Mouse (Mus musculus): ENCODE measurements around the gene Dyrk3.
A peak's percentile ranks its signal among the peaks of the same experiment; 100 is the strongest.
"Not testable (repeated sequence)": the region's sequence is repeated elsewhere in the genome, so short reads cannot be mapped to it uniquely, and the experiment has no call there.

Dyrk3 gene

GRCm38 (mm10) chr1:131173001-131173400, 34.9 kb upstream of the Dyrk3 start:
- Histone ChIP-seq H3K36me3 (ENCODE audit: insufficient read depth, low read length) (peaks cover 100% of the 10 kb centered on the region), H3K9me3 (ENCODE audit: low read length) (no peaks in the 10 kb centered on the region), H3K27me3 (ENCODE audit: insufficient read depth, low read length) (no peaks in the 10 kb centered on the region), H3K4me1 (replicated peaks; ENCODE audit: low read depth, low read length) (peaks cover 19% of the 10 kb centered on the region), H3K4me3 (replicated peaks; ENCODE audit: low read length) (no peak overlapping the region)
- TF ChIP-seq POU5F1 (IDR thresholded peaks at IDR 0.05; ENCODE audit: borderline replicate concordance, low read length) (no peak), NANOG (IDR thresholded peaks at IDR 0.05; ENCODE audit: borderline replicate concordance, low read length) (no peak), CTCF (conservative IDR thresholded peaks at IDR 0.05; ENCODE audit: low read length) (no peak)

GRCm38 (mm10) chr1:131167612-131168011, 29.5 kb upstream of the Dyrk3 start:
- TF ChIP-seq POU5F1 (IDR thresholded peaks at IDR 0.05; ENCODE audit: borderline replicate concordance, low read length) (no peak), CTCF (conservative IDR thresholded peaks at IDR 0.05; ENCODE audit: low read length) (no peak), NANOG (IDR thresholded peaks at IDR 0.05; ENCODE audit: borderline replicate concordance, low read length) (no peak)
- peaks cover 100% of the 10 kb centered on the region for H3K36me3 ChIP-seq (ENCODE audit: insufficient read depth, low read length)
- H3K4me3 ChIP-seq (replicated peaks; ENCODE audit: low read length): no peak overlapping the region
- no peaks in the 10 kb centered on the region for H3K9me3 ChIP-seq (ENCODE audit: low read length)
- H3K27me3 ChIP-seq (ENCODE audit: insufficient read depth, low read length): no peaks in the 10 kb centered on the region
- peaks cover 34% of the 10 kb centered on the region for H3K4me1 ChIP-seq (replicated peaks; ENCODE audit: low read depth, low read length)

- Histone ChIP-seq H3K4me1 (replicated peaks; ENCODE audit: low read depth, low read length) (peaks cover 43% of the 10 kb centered on the region), H3K9me3 (ENCODE audit: low read length) (no peaks in the 10 kb centered on the region), H3K36me3 (ENCODE audit: insufficient read depth, low read length) (peaks cover 95% of the 10 kb centered on the region), H3K27me3 (ENCODE audit: insufficient read depth, low read length) (no peaks in the 10 kb centered on the region), H3K4me3 (replicated peaks; ENCODE audit: low read length) (no peak overlapping the region)
- TF ChIP-seq NANOG (IDR thresholded peaks at IDR 0.05; ENCODE audit: borderline replicate concordance, low read length): no peak
- no peak for TF ChIP-seq CTCF (conservative IDR thresholded peaks at IDR 0.05; ENCODE audit: low read length)
- no peak for TF ChIP-seq POU5F1 (IDR thresholded peaks at IDR 0.05; ENCODE audit: borderline replicate concordance, low read length)
Measured at GRCm38 (mm10) chr1:131164427-131164826, 26.3 kb upstream of the Dyrk3 start.

- peak overlapping the region; percentile 54 for H3K4me3 ChIP-seq (replicated peaks; ENCODE audit: low read length)
- TF ChIP-seq POU5F1 (IDR thresholded peaks at IDR 0.05; ENCODE audit: borderline replicate concordance, low read length) (no peak), CTCF (conservative IDR thresholded peaks at IDR 0.05; ENCODE audit: low read length) (no peak), NANOG (IDR thresholded peaks at IDR 0.05; ENCODE audit: borderline replicate concordance, low read length) (peak; percentile 46; the same call in 1 of the 2 replicates)
- H3K4me1 ChIP-seq (replicated peaks; ENCODE audit: low read depth, low read length): peaks cover 58% of the 10 kb centered on the region
- H3K36me3 ChIP-seq (ENCODE audit: insufficient read depth, low read length): peaks cover 78% of the 10 kb centered on the region
- no peaks in the 10 kb centered on the region for H3K9me3 ChIP-seq (ENCODE audit: low read length)
- no peaks in the 10 kb centered on the region for H3K27me3 ChIP-seq (ENCODE audit: insufficient read depth, low read length)
Measured at GRCm38 (mm10) chr1:131161091-131161490, 23.0 kb upstream of the Dyrk3 start.

GRCm38 (mm10) chr1:131159573-131160327, 21.6 kb upstream of the Dyrk3 start:
- H3K27me3 ChIP-seq (ENCODE audit: insufficient read depth, low read length); H3K9me3 ChIP-seq (ENCODE audit: low read length): not testable (repeated sequence)
- Histone ChIP-seq H3K4me3 (replicated peaks; ENCODE audit: low read length) (peak overlapping the region; percentile 43; the same call in 1 of the 2 replicates), H3K36me3 (ENCODE audit: insufficient read depth, low read length) (peaks cover 77% of the 10 kb centered on the region), H3K4me1 (replicated peaks; ENCODE audit: low read depth, low read length) (peaks cover 69% of the 10 kb centered on the region)

GRCm38 (mm10) chr1:131155456-131155855, 17.3 kb upstream of the Dyrk3 start:
- peaks cover 41% of the 10 kb centered on the region for H3K36me3 ChIP-seq (ENCODE audit: insufficient read depth, low read length)
- peaks cover 70% of the 10 kb centered on the region for H3K4me1 ChIP-seq (replicated peaks; ENCODE audit: low read depth, low read length)
- TF ChIP-seq POU5F1 (IDR thresholded peaks at IDR 0.05; ENCODE audit: borderline replicate concordance, low read length): no peak
- TF ChIP-seq NANOG (IDR thresholded peaks at IDR 0.05; ENCODE audit: borderline replicate concordance, low read length): no peak
- peak; percentile 95 for TF ChIP-seq CTCF (conservative IDR thresholded peaks at IDR 0.05; ENCODE audit: low read length)
- no peak overlapping the region for H3K4me3 ChIP-seq (replicated peaks; ENCODE audit: low read length)
- no peaks in the 10 kb centered on the region for H3K9me3 ChIP-seq (ENCODE audit: low read length)
- no peaks in the 10 kb centered on the region for H3K27me3 ChIP-seq (ENCODE audit: insufficient read depth, low read length)

GRCm38 (mm10) chr1:131153018-131153629, 15.0 kb upstream of the Dyrk3 start, which contains the start of gene Eif2d:
Eif2d (plus strand) TSS chr1:131153181.
- TF ChIP-seq CTCF (conservative IDR thresholded peaks at IDR 0.05; ENCODE audit: low read length) (no peak), POU5F1 (IDR thresholded peaks at IDR 0.05; ENCODE audit: borderline replicate concordance, low read length) (no peak), NANOG (IDR thresholded peaks at IDR 0.05; ENCODE audit: borderline replicate concordance, low read length) (no peak)
- Histone ChIP-seq H3K4me3 (replicated peaks; ENCODE audit: low read length) (peak within 1 kb of the TSS; percentile 97), H3K9me3 (ENCODE audit: low read length) (no peaks in the 10 kb centered on the region)

GRCm38 (mm10) chr1:131149496-131149895, 11.4 kb upstream of the Dyrk3 start:
- TF ChIP-seq POU5F1 (IDR thresholded peaks at IDR 0.05; ENCODE audit: borderline replicate concordance, low read length): no peak
- no peaks in the 10 kb centered on the region for H3K9me3 ChIP-seq (ENCODE audit: low read length)
- H3K36me3 ChIP-seq (ENCODE audit: insufficient read depth, low read length): 0 out of 2 replicates have a peak, but pooled peaks cover under 1% of the 10 kb centered on the region
- H3K4me1 ChIP-seq (replicated peaks; ENCODE audit: low read depth, low read length): peaks cover 91% of the 10 kb centered on the region
- H3K4me3 ChIP-seq (replicated peaks; ENCODE audit: low read length): peak overlapping the region; percentile 57
- no peaks in the 10 kb centered on the region for H3K27me3 ChIP-seq (ENCODE audit: insufficient read depth, low read length)

More at GRCm38 (mm10) chr1:131153018-131153629, 15.0 kb upstream of the Dyrk3 start, which contains the start of gene Eif2d:
- peaks cover 73% of the 10 kb centered on the region for H3K4me1 ChIP-seq (replicated peaks; ENCODE audit: low read depth, low read length)
- no peaks in the 10 kb centered on the region for H3K27me3 ChIP-seq (ENCODE audit: insufficient read depth, low read length)
- H3K36me3 ChIP-seq (ENCODE audit: insufficient read depth, low read length): peaks cover 20% of the 10 kb centered on the region

Measured in E14TG2a.4 (cell line).